Mouse (Mus musculus): ENCODE data around the gene Lsm4. TPM values are rescaled to one million over a fixed set of nuclear protein-coding genes. Genes with fewer than 3 reads are reported as not detected.

The Lsm4 gene
- polyA plus RNA-seq, 2 experiments: 134 to 160 TPM

DNA sequence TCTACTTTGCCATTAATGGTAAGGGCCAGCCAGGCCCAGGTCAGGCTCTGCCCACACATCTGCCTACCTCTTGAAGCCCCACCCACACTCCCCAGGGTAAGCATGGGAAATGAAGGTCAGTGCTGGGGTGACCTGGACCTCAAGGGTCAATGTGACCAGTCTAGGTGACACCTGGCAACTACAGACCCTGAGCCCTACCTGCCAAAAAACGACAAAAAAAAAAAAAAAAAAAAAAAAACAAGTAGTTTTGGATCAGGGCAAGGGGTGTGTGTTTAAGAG, 24.9 kb upstream of the Lsm4 start:
- Histone ChIP-seq H3K9ac (replicated peaks) (no peak overlapping the region), H3K4me1 (replicated peaks; ENCODE audit: control insufficient read depth in 2 of 2, insufficient read depth in 2 of 2, low read length in 1 of 2) (peaks cover 6 to 10% of the 10 kb centered on the region in 2 experiments; a peak in 2 of 4 replicates), H3K9me3 (ENCODE audit: control insufficient read depth, low read length) (no peaks in the 10 kb centered on the region), H3K27ac (no peak overlapping the region), H3K27me3 (ENCODE audit: control insufficient read depth, insufficient read depth, low read length) (no peaks in the 10 kb centered on the region), H3K36me3 (replicated peaks; ENCODE audit: control insufficient read depth, insufficient read depth, low read depth) (peaks cover 9% of the 10 kb centered on the region), H3K4me2 (ENCODE audit: low read depth) (no peak overlapping the region), H3K4me3 (ENCODE audit: insufficient read depth in 1 of 2, low read depth in 2 of 2, low read length in 2 of 2) (no peak overlapping the region)
- WGBS (ENCODE audit: insufficient replicate concordance): 18% methylated on average over 1 of the region's 1 CpGs
- TF ChIP-seq CTCF (IDR thresholded peaks at IDR 0.05; ENCODE audit: low read depth) (no peak), EP300 (IDR thresholded peaks at IDR 0.05; ENCODE audit: low read depth) (no peak)
- ATAC-seq (ENCODE audit: insufficient read depth) (0 out of 2 replicates have a peak, but pooled peaks have one; percentile 34), DNase-seq (ENCODE audit: low read depth in 3 of 3, low spot score in 3 of 3) (no peak)

GRCm38 (mm10) chr8:70648921-70649320, 24.1 kb upstream of the Lsm4 start:
- TF ChIP-seq CTCF (IDR thresholded peaks at IDR 0.05; ENCODE audit: low read depth) (no peak), EP300 (IDR thresholded peaks at IDR 0.05; ENCODE audit: low read depth) (no peak)
- ATAC-seq (ENCODE audit: insufficient read depth): no peak
- DNase-seq (ENCODE audit: low read depth in 3 of 3, low spot score in 3 of 3): no peak
- Histone ChIP-seq H3K36me3 (replicated peaks; ENCODE audit: control insufficient read depth, insufficient read depth, low read depth) (peaks cover 9% of the 10 kb centered on the region), H3K27ac (no peak overlapping the region), H3K9ac (replicated peaks) (no peak overlapping the region), H3K9me3 (ENCODE audit: control insufficient read depth, low read length) (no peaks in the 10 kb centered on the region), H3K4me1 (replicated peaks; ENCODE audit: control insufficient read depth in 2 of 2, insufficient read depth in 2 of 2, low read length in 1 of 2) (peaks cover 6 to 10% of the 10 kb centered on the region in 2 experiments; a peak in 2 of 4 replicates), H3K4me3 (ENCODE audit: insufficient read depth in 1 of 2, low read depth in 2 of 2, low read length in 2 of 2) (no peak overlapping the region), H3K4me2 (ENCODE audit: low read depth) (no peak overlapping the region), H3K27me3 (ENCODE audit: control insufficient read depth, insufficient read depth, low read length) (no peaks in the 10 kb centered on the region)
- 56% methylated on average over 3 of the region's 3 CpGs for WGBS (ENCODE audit: insufficient replicate concordance)

DNA sequence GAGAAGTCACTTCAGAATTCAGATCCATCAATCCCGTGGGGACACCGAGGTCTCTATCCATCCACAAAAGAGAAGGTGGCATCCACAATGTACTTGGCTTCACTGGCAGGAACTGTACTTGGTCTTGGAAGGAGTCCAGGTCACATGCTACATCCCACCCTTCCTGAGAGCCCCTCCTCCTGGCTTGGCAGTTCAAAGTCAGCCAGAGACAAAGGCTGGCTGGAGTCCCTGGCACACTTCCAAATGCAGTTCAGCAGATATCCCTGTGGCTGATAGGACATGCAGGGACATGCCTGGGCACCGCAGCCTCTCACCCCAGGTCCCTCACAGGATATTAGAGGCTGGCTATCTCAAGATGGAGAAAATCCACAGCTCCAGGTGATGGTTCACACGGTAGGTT, 23.7 kb upstream of the Lsm4 start:
- no peaks in the 10 kb centered on the region for H3K27me3 ChIP-seq (ENCODE audit: control insufficient read depth, insufficient read depth, low read length)
- H3K9ac ChIP-seq (replicated peaks): no peak overlapping the region
- TF ChIP-seq EP300 (IDR thresholded peaks at IDR 0.05; ENCODE audit: low read depth): no peak
- no peak overlapping the region for H3K4me2 ChIP-seq (ENCODE audit: low read depth)
- peaks cover 6 to 10% of the 10 kb centered on the region in 2 experiments; a peak in 2 of 4 replicates for H3K4me1 ChIP-seq (replicated peaks; ENCODE audit: control insufficient read depth in 2 of 2, insufficient read depth in 2 of 2, low read length in 1 of 2)
- H3K27ac ChIP-seq: no peak overlapping the region
- no peaks in the 10 kb centered on the region for H3K9me3 ChIP-seq (ENCODE audit: control insufficient read depth, low read length)
- DNase-seq (ENCODE audit: low read depth in 3 of 3, low spot score in 3 of 3): no peak
- no peak for ATAC-seq (ENCODE audit: insufficient read depth)
- WGBS (ENCODE audit: insufficient replicate concordance): 66% methylated on average over 4 of the region's 4 CpGs
- H3K36me3 ChIP-seq (replicated peaks; ENCODE audit: control insufficient read depth, insufficient read depth, low read depth): peaks cover 9% of the 10 kb centered on the region
- no peak overlapping the region for H3K4me3 ChIP-seq (ENCODE audit: insufficient read depth in 1 of 2, low read depth in 2 of 2, low read length in 2 of 2)

DNA sequence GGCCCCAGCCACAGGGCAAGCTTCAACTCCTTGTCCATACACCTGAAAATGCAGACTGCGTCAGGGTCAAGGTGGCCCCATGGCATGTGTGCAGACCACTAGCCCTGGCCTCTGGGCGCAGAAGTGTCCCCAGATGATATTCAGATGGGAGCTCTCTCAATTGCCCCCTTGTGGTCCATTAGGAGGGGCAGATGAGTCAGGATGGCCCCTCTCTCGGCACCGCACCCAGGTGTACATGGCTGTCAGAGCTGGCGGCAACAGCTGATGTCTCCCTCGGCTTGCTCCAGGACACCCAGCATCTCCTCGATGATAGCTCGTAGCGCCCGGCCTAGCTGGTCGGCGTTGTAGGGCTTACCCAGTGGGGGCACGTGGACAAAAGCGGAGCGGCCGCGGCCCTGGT, 22.7 kb upstream of the Lsm4 start:
- no peak overlapping the region for H3K9ac ChIP-seq (replicated peaks)
- DNase-seq (ENCODE audit: low read depth in 3 of 3, low spot score in 3 of 3): no peak
- H3K4me2 ChIP-seq (ENCODE audit: low read depth): no peak overlapping the region
- H3K4me1 ChIP-seq (replicated peaks; ENCODE audit: control insufficient read depth in 2 of 2, insufficient read depth in 2 of 2, low read length in 1 of 2): peaks cover 6 to 10% of the 10 kb centered on the region in 2 experiments; a peak in 2 of 4 replicates
- H3K4me3 ChIP-seq (ENCODE audit: insufficient read depth in 1 of 2, low read depth in 2 of 2, low read length in 2 of 2): no peak overlapping the region
- no peak for ATAC-seq (ENCODE audit: insufficient read depth)
- H3K27me3 ChIP-seq (ENCODE audit: control insufficient read depth, insufficient read depth, low read length): no peaks in the 10 kb centered on the region
- no peaks in the 10 kb centered on the region for H3K9me3 ChIP-seq (ENCODE audit: control insufficient read depth, low read length)
- TF ChIP-seq CTCF (IDR thresholded peaks at IDR 0.05; ENCODE audit: low read depth): no peak
- TF ChIP-seq EP300 (IDR thresholded peaks at IDR 0.05; ENCODE audit: low read depth): no peak
- H3K27ac ChIP-seq: no peak overlapping the region
- H3K36me3 ChIP-seq (replicated peaks; ENCODE audit: control insufficient read depth, insufficient read depth, low read depth): peaks cover 9% of the 10 kb centered on the region
- 89% methylated on average over 17 of the region's 17 CpGs for WGBS (ENCODE audit: insufficient replicate concordance)

GRCm38 (mm10) chr8:70653226-70653625, 19.8 kb upstream of the Lsm4 start:
- Histone ChIP-seq H3K4me3 (ENCODE audit: insufficient read depth in 1 of 2, low read depth in 2 of 2, low read length in 2 of 2) (no peak overlapping the region), H3K4me2 (ENCODE audit: low read depth) (no peak overlapping the region), H3K36me3 (replicated peaks; ENCODE audit: control insufficient read depth, insufficient read depth, low read depth) (peaks cover 9% of the 10 kb centered on the region), H3K9ac (replicated peaks) (no peak overlapping the region), H3K4me1 (replicated peaks; ENCODE audit: control insufficient read depth in 2 of 2, insufficient read depth in 2 of 2, low read length in 1 of 2) (peaks cover 3 to 4% of the 10 kb centered on the region in 2 experiments; a peak in 2 of 4 replicates), H3K9me3 (ENCODE audit: control insufficient read depth, low read length) (no peaks in the 10 kb centered on the region), H3K27me3 (ENCODE audit: control insufficient read depth, insufficient read depth, low read length) (no peaks in the 10 kb centered on the region), H3K27ac (no peak overlapping the region)
- ATAC-seq (ENCODE audit: insufficient read depth) (no peak), DNase-seq (ENCODE audit: low read depth in 3 of 3, low spot score in 3 of 3) (no peak)
- TF ChIP-seq EP300 (IDR thresholded peaks at IDR 0.05; ENCODE audit: low read depth): no peak
- peak; percentile 93 for TF ChIP-seq CTCF (IDR thresholded peaks at IDR 0.05; ENCODE audit: low read depth)
- 35% methylated on average over 2 of the region's 2 CpGs for WGBS (ENCODE audit: insufficient replicate concordance)

Data from liver, embryonic 14.5 days (tissue).